Mouse (Mus musculus) lung, adult 2 months (tissue): ENCODE results near the gene Lrtm2.

Source experiments
- CTCF ChIP-seq: fragments of 200-500 bp; IDR thresholded peaks from 2 replicates; pipeline ENCODE4 v1.5.1; 2011; ENCODE audit warnings: mild to moderate bottlenecking, low read length, control low read depth; ENCODE audit not compliant: insufficient read depth
- POLR2A ChIP-seq: fragments of 200-500 bp; IDR thresholded peaks from 2 replicates; pipeline ENCODE4 v1.6.1; 2011; ENCODE audit warnings: low read depth, mild to moderate bottlenecking, control low read depth, low read length, borderline replicate concordance; ENCODE audit errors: extremely low read depth

DNA sequence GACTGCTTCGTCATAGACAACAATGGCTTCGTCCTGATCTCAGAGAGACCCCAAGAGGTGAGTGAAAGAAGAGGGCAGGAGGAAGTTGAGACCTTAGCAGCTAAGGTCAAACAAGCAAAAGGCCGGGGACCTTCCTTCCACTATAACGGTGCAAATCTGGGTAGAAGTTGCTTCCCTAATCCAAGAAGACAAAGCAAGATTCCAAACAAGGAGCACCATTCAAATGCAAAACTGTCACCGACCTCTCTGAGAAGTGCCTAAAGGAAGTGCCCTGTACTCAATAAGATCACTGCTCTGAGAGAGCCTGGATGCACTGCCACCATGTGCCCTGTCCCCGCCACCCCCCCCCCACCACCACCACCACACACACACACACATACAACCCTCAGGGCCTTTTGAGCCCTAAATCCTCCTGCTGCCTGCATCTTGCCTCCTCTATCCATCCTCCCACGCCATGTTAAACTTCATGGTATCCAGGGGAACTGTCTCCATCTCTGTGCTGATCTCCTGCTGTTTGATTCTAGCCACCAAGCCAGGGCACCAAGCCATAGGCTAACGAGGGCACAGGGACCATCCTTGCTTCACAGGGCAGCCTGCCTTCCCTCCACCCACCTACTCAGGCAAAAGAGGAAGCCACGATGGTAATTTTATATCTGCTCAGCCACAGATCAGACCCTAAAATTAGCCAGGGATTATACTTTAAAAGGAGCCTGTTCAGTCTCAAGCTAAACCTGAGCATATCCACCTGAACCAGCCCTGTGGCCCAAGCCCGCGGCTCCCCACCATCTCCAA, 7.8 kb upstream of the Lrtm2 start:
- TF ChIP-seq POLR2A (no peak), CTCF (no peak)
